Mouse (Mus musculus) skeletal muscle tissue, adult 2 months (tissue): ENCODE results near the gene Pcif1.
"Not testable (repeated sequence)": the region's sequence is repeated elsewhere in the genome, so short reads cannot be mapped to it uniquely, and the experiment has no call there.

Experiments
- DNase-seq: peaks from one replicate; pipeline ENCODE4 v3.0.0-alpha.2; 2012; ENCODE audit warnings: low read depth, low spot score

The Pcif1 gene

DNA sequence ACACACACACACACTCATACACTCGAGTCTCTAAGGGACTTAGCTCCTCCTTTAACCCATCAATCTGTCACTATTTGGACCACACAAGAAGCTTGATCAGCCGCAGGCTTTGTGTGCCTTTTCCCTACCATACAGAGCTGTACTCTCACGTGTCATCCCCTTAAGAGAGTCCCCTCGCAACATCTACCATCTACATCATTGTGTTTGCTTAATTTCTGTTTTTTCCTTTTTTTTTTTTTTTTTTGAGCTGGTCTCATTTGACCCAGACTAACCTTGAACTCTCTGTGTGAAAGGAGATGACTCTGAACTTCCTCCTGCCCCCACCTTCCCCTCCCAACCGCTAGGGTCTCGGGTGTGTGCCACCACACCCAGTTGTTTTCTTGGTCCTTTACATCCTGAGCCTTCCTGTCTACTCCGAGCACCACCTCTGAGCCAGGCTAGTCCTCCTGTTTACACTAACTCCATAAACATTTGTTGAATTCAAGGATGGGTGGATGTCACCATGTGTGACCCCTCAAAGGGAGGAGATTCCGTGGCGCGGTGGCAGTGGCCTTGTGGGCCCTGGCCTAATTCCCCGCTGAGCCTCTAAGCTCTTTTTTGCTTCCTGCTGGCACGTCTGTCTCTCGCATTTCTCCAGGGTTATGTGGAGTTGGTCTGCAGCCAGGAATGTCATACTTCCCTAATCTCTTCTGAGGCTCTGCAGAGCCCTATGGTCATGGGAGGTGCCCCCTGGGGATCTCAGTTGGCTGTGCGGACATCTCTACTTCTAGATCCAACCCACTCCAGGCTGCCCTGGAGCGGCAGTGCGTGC lies 12.2 kb upstream of the Pcif1 start:
- DNase-seq: no peak

DNA sequence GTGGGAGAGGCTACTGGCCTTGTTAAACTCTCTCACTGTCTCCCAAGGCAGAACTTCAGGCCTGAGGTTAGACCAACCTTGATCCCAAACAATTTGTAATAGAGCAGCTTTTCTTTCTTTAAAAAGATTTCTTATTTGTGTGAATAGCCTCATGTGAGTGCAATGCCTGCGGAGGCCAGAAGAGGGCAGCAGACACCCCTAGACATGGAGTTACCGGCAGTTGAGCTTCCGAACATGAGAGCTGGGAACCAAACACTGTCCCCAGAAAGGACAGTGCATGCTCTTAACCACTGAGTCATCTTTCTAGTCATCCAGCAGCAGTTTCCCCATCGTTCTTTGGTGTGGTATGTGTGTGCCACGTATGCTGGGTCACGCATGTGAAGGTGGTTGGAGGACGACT lies 11.5 kb upstream of the Pcif1 start:
- no peak for DNase-seq

DNA sequence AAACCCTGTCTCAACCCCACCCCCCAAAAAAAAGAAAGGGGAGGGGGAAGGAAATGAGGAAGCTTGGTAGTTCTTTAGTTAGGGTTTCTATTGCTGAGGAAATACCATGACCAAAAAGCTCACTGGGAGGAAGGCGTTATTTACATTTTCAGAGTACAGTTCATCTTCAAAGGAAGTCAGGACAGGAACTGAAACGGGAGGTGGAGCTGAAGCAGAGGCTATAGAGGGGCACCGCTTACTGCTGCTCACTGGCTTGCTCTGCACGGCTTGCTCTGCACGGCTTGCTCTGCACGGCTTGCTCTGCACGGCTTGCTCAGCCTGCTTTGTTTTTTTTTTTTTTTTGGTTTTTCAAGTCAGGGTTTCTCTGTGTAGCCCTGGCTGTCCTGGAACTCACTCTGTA lies 10.6 kb upstream of the Pcif1 start:
- DNase-seq: no peak

DNA sequence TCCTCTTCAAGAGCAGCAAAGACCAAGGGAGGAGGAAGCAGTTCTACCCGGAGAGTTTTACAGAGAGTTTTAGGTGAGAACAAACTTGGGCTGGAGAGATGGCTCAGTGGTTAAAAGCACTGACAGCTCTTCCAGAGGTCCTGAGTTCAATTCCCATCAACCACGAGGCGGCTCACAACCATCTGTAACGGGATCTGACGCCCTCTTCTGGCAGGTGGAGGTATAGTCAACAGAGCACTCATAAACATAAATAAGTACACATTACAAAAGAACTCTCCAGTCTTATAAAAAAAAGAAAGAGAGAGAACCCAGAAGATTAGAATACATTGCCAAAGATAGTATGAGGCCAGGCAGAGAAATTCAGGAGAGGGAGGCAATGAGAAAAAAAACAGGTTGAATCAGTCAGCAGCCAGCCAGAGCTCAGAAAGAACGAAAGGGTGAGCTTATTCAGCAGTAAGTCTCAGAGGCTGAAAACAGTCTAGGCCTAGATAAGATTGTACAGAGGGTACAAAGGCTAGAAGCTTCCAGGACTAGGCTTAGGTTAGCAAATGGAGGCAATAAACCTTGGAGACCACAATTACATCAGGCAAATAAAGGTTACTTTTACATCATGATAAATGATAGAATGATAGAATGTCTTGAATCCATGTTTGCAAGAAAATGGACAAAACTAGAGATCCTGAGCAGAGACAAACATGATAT lies 7.4 kb upstream of the Pcif1 start:
- no peak for DNase-seq

DNA sequence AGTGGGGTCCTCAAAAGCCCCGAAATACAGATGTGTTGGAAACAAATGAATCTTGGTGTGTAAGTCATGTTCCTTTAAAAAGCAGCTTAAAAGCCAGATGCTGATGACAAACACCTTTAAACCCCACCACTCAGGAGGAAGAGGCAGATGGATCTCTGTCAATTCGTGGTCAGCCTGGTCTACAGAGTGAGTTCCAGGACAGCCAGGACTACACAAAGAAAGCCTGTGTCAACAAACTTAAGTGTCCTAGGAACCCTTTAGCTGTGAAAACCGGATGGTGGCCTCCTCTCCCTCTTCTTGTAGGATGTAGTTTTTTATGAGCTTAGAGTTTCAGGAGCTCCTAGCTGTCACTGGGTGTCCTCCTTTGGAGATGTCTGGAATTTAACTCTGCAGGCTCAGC lies 5.5 kb upstream of the Pcif1 start:
- no peak for DNase-seq

DNA sequence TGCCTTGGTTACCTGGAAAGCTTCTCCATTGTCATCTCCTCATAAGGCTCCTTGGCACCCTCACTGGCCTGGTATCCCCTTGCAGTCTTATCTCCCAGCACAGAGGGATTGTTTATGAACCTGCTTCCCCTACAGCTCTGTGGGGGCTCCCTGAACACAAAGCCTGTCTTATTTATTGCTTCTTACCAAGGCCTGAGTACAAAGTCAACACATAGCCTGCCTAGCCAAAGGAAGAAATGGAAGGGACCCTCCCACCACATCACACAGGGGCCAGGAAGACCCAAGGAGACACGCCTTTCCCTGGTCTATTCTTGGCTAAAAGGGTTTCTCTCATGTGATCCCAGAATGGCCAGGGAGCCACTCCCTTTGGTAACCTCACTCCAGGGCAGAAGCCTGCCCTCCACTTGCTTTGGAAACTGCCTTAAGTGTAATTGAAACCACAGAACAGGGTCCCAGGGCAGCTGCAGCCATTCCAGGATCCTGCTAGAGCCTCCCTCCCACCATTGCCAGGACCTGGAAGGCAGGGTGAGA lies 4.8 kb upstream of the Pcif1 start:
- peak; percentile 60 for DNase-seq

DNA sequence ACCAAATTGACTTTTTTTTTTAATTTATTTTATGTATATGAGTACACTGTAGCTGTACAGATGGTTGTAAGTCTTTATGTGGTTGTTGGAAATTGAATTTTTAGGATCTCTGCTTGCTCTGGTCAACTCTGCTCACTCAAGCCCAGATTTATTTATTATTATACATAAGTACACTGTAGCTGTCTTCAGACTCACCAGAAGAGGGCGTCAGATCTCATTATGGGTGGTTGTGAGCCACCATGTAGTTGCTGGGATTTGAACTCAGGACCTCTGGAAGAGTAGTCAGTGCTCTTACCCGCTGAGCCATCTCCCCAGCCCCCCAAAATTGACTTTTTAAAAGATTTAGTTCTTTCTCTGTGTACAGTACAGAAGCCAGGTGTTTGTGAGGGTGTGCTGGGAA lies 3.5 kb upstream of the Pcif1 start:
- DNase-seq: not testable (repeated sequence)

DNA sequence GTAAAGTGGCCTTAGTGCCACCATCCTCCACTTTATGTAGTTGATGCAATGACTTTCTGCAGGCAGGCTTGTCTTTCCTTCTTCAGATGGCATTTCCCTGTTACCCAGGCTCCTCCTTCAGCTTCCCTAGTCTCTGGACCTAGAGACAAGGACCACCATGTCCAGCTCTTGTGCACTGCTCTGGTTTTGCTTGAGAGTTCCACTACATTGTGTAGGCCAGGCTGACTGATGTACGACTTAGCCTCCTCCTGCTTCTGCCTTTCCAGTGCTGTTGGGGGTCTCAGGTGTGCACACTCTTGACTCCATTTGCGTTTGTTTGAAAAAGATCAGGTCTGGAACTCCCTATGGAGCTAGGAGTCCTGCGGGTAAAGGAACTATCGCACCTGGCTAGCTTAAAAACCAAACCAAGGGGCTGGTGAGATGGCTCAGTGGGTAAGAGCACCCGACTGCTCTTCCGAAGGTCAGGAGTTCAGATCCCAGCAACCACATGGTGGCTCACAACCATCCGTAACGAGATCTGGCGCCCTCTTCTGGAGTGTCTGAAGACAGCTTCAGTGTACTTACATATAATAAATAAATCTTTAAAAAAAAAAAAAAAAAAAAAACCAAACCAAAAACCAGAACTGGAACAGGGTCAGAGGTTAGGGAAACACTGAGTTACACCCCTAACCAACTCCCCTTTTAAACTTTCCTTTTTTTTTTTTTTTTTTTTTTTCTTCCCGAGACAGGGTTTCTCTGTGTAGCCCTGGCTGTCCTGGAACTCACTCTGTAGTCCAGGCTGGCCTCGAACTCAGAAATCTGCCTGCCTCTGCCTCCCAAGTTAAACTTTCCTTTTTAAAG lies 1.5 kb upstream of the Pcif1 start:
- DNase-seq: not testable (repeated sequence)

DNA sequence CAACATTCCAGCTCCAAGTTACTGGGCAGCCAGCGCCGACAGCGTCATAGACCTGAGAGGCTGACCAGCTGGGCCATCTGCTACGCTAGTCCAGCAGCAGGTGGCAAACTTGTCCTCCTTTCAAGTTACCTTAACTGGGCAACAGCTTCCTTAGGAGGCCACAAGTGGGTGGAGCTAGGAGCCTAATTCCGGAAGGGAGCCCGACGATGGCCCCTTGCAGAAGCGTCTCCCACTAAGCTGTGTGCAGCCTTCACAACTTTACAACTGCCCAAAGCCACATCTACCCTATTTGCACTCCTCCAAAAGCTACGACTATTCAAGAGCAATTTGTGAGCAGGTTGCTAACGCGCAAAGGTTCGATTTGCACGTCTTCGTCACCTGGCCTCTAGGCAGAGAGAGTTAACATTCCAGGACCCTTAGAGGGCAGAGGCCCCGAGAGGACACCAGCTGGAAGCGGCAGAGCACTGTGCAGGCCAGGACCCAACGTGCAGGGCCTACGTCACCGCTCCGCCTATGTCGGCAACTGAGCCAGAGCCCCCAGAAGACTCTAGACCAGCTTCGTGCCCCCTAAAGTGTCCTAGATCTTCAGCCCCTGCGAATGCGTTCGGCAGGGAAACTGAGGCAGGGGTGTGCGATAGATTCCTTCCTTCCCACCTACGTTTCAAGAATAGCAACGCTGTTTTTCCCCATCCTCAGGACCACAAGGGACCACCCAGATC lies 436 bp upstream of the Pcif1 start:
- peak; percentile 94 for DNase-seq

DNA sequence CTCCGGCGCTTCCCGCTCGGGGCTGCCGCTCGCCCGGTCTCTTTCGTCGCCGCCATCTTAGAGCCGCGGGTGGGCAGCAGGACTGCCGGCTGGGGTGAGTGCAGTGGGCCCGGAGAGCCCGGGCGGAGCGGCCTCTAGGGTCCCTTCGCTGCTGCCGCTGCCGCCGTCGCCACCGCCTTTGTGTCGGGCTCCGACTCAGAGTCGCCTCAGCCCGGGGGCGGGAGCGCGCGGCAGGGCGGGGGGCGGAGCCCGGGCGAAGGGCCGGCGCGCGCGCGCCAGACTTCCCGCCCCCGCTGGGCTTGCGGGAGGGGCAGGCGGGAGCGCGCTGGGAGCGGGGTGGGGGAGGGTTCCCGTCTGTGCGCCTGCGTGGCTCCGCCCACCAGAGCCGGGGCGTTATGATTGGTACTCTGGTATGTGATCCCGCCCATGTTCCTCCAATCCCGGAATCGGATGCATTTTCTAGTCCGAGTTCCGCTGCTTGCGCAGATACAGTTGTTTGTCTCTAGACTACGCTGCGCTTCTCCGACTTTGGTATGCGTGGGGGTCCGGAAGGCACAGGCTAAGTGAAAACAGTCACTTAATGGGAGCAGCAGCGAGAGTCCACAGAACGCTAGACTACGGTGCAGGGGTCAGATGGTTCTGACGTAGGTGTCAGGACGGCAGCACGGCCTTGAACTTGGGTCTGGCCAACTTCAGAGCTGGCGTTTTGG lies 619 bp downstream of the Pcif1 start:
- peak; percentile 98 for DNase-seq

DNA sequence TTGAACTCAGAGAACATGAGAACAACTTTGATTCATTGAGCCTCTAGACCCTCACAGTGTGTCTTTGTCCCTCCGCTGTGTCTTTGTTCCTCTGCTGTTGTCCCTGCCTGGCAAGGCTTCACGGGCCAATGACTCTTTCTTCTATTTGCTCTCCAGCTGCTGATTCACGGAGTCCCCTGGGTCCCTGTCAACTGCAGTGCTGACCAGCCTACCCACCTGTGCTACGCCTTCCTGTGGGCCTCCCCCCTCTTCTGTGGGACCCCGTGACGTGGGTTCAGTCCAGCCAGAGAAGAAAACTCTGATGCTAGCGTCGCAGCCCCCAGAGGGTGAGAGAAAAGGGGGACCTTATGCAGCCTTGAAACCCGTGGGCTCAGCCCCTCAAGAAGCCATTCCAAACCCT lies 3.5 kb downstream of the Pcif1 start:
- DNase-seq: no peak

DNA sequence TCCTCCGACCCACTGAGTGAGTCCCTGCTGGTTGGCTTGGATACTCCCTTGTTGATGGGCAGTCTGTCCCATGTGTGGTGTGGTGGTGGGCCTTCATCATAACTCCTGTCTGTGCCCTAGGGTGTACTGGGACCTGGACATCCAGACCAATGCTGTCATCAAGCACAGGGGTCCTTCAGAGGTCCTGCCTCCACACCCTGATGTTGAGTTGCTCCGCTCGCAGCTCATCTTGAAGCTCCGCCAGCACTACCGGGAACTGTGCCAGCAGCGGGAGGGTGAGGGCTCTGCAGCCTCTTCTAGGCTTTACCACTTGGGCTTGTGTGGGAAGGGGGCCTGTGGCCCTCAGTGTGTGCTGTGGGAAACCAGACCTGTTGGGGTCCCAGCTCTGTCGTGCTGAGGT lies 6.7 kb downstream of the Pcif1 start:
- no peak for DNase-seq

DNA sequence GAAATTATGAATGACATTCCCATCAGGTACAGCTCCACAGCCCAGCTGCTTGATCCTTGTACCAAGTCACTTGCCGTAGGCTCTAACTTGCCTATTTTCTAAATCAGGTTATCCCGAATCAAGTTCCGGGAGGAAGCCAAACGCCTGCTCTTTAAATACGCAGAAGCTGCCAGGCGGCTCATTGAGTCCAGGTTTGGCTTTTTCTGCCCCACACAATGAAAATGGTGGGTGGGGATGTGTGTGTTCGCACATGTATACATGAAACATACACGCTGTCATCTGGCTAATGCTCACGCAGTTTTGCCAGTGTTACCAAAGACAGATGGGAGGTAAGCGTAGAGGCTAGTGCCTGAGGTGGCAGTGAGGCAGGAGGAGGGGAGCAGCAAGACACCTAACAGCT lies 7.5 kb downstream of the Pcif1 start:
- DNase-seq: no peak

DNA sequence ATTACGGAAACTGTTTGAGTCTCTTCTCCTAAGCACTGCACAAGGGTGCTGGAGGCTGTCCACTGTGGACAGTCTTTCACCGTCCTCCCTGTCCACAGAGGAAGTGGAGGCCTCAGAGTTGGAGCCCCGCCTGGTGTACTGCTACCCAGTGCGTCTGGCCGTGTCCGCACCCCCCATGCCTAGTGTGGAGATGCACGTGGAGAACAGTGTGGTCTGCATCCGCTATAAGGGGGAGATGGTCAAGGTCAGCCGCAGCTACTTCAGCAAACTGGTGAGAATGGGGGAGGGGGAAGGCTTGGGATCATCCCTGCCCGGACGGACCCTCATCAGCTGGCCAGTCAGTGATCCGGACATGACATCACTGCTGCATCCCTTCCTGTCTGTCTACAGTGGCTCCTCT lies 9.9 kb downstream of the Pcif1 start:
- no peak for DNase-seq

DNA sequence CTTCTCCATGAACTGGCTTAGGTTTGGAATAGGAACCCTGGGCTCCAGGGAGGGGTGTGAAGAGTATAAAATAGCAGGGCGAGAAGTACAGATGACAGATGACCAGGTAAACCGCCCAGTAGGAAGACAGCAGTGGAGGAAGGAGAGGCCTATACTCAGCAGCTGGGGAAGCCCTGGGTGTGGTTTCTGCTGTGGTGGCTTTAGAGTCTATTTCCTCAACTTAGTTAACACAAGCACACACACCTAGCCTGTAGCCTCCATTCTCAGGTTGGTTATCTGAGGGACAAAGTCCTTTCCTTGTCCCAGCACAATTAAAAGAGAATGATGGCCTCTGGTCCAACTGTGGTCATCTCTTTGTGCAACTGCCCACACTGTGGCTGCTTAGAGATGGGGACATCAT lies 10.9 kb downstream of the Pcif1 start:
- no peak for DNase-seq

DNA sequence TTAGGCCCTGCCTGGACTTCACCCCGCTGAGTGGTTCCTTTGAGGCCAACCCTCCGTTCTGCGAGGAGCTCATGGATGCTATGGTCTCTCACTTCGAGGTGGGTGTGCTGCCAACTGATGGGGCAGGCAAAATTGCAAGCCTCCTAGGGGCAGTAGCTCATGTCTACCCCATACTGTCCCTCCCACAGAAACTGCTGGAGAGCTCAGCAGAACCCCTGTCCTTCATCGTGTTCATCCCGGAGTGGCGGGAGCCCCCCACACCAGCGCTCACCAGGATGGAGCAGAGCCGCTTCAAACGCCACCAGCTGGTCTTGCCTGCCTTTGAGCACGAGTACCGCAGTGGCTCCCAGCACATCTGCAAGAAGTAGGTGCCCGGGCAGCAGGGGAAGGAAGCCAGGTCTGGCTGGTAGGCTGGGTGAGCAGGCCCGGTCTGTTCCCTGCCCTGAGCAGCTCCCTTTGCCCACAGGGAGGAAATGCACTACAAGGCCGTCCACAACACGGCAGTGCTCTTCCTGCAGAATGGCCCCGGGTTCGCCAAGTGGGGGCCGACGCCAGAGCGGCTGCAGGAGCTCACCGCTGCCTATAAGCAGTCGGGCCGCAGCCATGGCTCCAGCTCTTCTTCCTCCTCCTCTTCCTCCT lies 11.4 kb downstream of the Pcif1 start:
- DNase-seq: no peak

DNA sequence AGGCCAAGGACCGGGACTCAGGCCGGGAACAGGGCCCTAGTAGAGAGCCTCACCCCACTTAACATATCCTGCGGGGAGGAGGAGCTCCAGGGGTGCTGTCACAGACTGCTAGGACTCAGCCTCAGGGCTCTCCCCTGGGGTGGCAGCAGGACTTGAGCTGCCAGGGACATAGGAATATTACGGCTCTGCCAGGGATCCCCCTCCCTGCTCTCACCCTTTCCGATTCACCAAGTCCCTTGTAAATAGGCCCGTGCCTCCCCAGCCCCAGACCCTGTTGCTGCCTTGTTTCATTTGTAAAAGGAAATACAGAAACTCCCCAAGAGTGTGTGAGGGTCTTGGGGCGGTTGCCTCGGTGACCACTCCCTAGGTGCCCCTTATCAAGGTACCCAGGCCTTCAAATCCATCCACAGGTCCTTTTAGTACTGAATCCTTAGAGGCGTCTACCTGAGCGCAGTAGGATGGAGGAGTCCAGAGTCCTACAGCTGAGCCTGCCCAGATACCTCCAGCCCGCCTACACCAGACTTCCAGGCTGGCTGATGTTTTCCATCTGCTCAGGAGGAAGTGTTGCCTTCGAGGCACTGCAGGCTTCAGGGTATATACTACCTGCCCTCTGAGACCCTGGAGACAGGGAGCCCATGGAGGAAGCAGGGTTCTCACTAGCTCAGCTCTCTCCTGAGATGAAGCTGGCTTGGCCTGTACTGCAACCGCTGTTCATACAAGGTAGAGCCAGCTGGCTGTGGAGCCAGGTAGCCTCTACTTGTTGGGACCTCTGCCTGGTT lies 12.1 kb downstream of the Pcif1 start:
- no peak for DNase-seq

DNA sequence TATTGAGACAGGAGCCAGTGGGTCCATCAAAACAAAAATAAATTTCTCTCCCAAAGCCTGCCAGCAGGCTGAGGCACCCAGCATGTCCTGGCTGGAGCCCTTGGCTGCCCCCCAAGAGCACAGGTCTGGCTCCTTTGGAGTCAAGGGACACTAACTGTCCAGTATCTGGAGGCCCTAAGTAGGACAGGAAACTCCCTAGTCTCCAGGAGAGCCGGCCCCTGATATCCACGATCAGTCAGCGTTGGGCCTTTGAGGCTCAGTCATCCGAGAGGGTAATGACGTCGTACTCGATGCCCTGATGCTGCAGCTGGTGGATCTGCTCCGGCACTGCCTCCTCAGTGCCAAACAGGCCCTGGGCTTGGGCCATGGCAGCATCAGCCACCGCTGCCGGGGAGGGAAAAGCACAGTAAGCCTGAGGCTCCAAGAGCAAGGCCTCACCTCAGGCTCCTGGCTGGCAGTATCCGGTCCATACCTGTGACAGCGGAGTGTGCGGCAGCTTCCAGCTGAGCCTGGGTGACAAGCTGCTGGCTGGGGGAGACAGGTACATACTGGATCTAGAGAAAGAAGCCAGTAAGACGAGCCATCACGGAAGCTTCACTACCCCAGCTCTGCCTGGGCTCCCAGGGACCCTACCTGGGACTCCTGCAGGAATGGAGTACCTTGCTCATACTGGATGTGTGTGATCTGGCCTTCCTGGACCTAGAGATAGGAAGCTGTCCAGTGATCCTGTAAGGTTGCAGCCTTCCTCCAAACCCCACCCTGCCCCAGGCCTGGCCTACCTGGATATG lies 13.0 kb downstream of the Pcif1 start:
- peak; percentile 83 for DNase-seq
